Mouse (Mus musculus) kidney, embryonic 14.5 days (tissue): ENCODE measurements around the gene Nek8. TPM values are rescaled to one million over a fixed set of nuclear protein-coding genes. Genes with fewer than 3 reads are reported as not detected.
A peak's percentile ranks its signal among the peaks of the same experiment; 100 is the strongest.

Source experiments
- ATAC-seq: fragments of 200-750 bp; cut with Nextera tagmentation; 2 replicates; pipeline ENCODE4 v1.8.0; 2017; ENCODE audit warnings: moderate number of reproducible peaks, mild to moderate bottlenecking, moderate TSS enrichment, moderate library complexity; ENCODE audit not compliant: low FRiP score, low TSS enrichment
- H3K27ac ChIP-seq: fragments of 300-500 bp; sonication (generic); 2 replicates; pipeline ENCODE4 v1.5.1; 2014; ENCODE audit warnings: low read depth, mild to moderate bottlenecking, low read length, moderate library complexity, mixed read lengths
- H3K27me3 ChIP-seq: fragments of 300-500 bp; sonication (generic); 2 replicates; pipeline ENCODE4 v1.6.1; 2014; ENCODE audit warnings: mild to moderate bottlenecking, low read length; ENCODE audit not compliant: control insufficient read depth, insufficient read depth
- H3K36me3 ChIP-seq: fragments of 300-500 bp; sonication (generic); 2 replicates; pipeline ENCODE4 v1.6.1; 2014; ENCODE audit warnings: low read length, mixed read lengths; ENCODE audit not compliant: control insufficient read depth, insufficient read depth
- H3K4me1 ChIP-seq: fragments of 300-500 bp; sonication (generic); 2 replicates; pipeline ENCODE4 v1.6.1; 2014; ENCODE audit warnings: low read length, mixed read lengths; ENCODE audit not compliant: control insufficient read depth, insufficient read depth
- H3K4me2 ChIP-seq: fragments of 300-500 bp; sonication (generic); replicated peaks from 2 replicates; pipeline ENCODE4 v1.6.1; 2014; ENCODE audit warnings: low read depth, mild to moderate bottlenecking, low read length
- H3K4me3 ChIP-seq: fragments of 300-500 bp; sonication (generic); 2 replicates; pipeline ENCODE4 v1.5.1; 2014; ENCODE audit warnings: mild to moderate bottlenecking, low read length
- H3K9ac ChIP-seq: fragments of 300-500 bp; sonication (generic); 2 replicates; pipeline ENCODE4 v1.6.1; 2014; ENCODE audit warnings: low read depth, mild to moderate bottlenecking, low read length, moderate library complexity
- H3K9me3 ChIP-seq: fragments of 300-500 bp; sonication (generic); 2 replicates; pipeline ENCODE4 v1.6.1; 2016; ENCODE audit warnings: low read length; ENCODE audit not compliant: control insufficient read depth
- WGBS: fragments of 180-500 bp; shearing (Covaris S2); extraction: QIAGEN DNeasy Blood & Tissue Kit; methylation state at CpG from one replicate; pipeline ENCODE4 v1.1.7; 2014; 5-methylcytosine and 5-hydroxymethylcytosine counted together
- polyA plus RNA-seq: library from polyadenylated mRNA; unstranded; fragments of >200 nt; fragmentation: Nextera tagmentation; extraction: Ambion mirVana; gene quantifications from 2 replicates; pipeline ENCODE4 v1.2.1, GENCODE M21; 2014

Nek8 gene
- 15.8 and 20.6 TPM in 2 replicates for polyA plus RNA-seq

- Histone ChIP-seq H3K9ac (peak within 1 kb of the TSS; percentile 60), H3K4me1 (peaks cover 23% of the 10 kb centered on the region), H3K4me3 (peak within 1 kb of the TSS; percentile 60), H3K36me3 (peaks cover 27% of the 10 kb centered on the region), H3K4me2 (peak within 1 kb of the TSS; percentile 59), H3K9me3 (no peaks in the 10 kb centered on the region), H3K27me3 (no peaks in the 10 kb centered on the region), H3K27ac (peak within 1 kb of the TSS; percentile 98)
- under 1% methylated on average over 32 of the region's 32 CpGs for WGBS
- ATAC-seq, result peak; percentile 65
Measured at GRCm38 (mm10) chr11:78176402-78176862, at the start of gene Nek8, which contains the start of gene Tlcd1. Gene Nek8 (minus strand): TSS chr11:78176675. Gene Tlcd1 (plus strand): TSS chr11:78176711.

GRCm38 (mm10) chr11:78223586-78223985 is 47.1 kb upstream of the Nek8 start:
- Histone ChIP-seq H3K4me3 (no peak overlapping the region), H3K36me3 (peaks cover 98% of the 10 kb centered on the region), H3K27me3 (no peaks in the 10 kb centered on the region), H3K9ac (no peak overlapping the region), H3K4me2 (no peak overlapping the region), H3K9me3 (no peaks in the 10 kb centered on the region), H3K27ac (no peak overlapping the region), H3K4me1 (no peaks in the 10 kb centered on the region)
- 88% methylated on average over 4 of the region's 4 CpGs for WGBS
- no peak for ATAC-seq

- WGBS, result 78% methylated on average over 11 of the region's 11 CpGs
- peaks cover 95% of the 10 kb centered on the region for H3K36me3 ChIP-seq
Measured at GRCm38 (mm10) chr11:78215709-78216317, 39.3 kb upstream of the Nek8 start.

DNA sequence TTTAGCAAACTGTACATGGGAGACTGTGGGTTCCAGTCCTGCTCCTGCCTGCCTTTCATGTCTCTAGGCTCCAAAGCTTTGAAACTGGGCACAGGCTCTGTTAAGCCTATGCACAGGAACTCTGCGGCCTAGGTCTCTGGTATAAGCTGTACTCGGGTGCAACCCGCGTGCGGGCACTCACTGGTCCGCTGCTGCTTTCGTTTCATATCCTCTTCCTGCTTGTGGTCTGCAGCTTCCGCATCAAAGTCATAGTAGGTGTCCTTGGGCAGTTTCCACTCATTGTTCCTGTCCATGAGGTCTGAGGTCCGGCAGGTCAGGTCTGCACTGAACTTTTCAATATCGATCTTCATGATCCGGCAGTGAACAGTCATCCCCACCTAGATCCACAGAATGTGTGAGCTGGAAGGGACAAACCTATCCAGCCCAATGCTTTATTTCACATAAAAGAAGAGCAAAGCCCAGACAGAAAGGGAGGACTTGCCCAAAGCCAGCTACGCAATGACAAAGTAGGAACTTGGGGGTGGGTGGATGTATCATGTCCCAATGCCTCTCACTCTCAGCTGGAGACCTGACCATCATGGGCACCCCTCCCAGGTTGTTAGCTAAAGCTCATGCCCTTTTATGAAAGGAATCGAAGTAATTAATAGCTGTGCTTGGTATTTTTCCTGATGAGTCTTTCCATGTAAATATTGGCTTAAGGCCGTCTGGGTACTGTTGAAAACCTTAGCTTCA is 36.8 kb upstream of the Nek8 start:
- Histone ChIP-seq H3K9me3 (no peaks in the 10 kb centered on the region), H3K4me1 (no peaks in the 10 kb centered on the region), H3K9ac (no peak overlapping the region), H3K4me2 (no peak overlapping the region), H3K36me3 (peaks cover 94% of the 10 kb centered on the region), H3K27me3 (no peaks in the 10 kb centered on the region), H3K27ac (no peak overlapping the region), H3K4me3 (no peak overlapping the region)
- WGBS, result 96% methylated on average over 14 of the region's 14 CpGs
- ATAC-seq, result no peak

More at GRCm38 (mm10) chr11:78215709-78216317, 39.3 kb upstream of the Nek8 start:
- Histone ChIP-seq H3K4me3 (no peak overlapping the region), H3K9me3 (no peaks in the 10 kb centered on the region), H3K27me3 (no peaks in the 10 kb centered on the region), H3K27ac (no peak overlapping the region), H3K9ac (no peak overlapping the region), H3K4me2 (no peak overlapping the region), H3K4me1 (no peaks in the 10 kb centered on the region)
- ATAC-seq, result no peak

- Histone ChIP-seq H3K27me3 (no peaks in the 10 kb centered on the region), H3K9me3 (no peaks in the 10 kb centered on the region), H3K4me1 (no peaks in the 10 kb centered on the region), H3K27ac (no peak overlapping the region), H3K4me3 (no peak overlapping the region), H3K4me2 (no peak overlapping the region), H3K36me3 (peaks cover 96% of the 10 kb centered on the region), H3K9ac (no peak overlapping the region)
- no peak for ATAC-seq
- WGBS, result 89% methylated on average over 5 of the region's 5 CpGs
Measured at GRCm38 (mm10) chr11:78211513-78211912, 35.0 kb upstream of the Nek8 start.

DNA sequence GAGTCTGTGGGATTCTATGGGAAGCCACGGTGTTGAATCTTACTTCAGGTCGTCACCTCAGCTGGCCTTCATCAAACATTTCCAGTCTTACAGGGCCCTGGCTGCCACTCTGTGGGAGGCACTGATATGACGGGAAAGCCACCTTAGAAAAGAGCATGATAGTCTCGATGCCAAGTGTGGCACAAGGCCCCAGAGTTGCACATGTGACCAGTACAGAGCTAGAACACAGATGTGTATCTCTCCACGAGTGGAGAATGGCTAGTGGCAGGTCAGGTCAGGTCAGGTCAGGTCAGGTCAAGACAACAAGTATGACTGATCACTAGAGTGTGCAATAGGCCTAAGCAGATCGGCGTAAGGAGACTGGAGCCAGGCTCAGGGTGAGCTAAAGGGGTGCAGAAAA is 34.1 kb upstream of the Nek8 start:
- Histone ChIP-seq H3K27ac (no peak overlapping the region), H3K4me3 (no peak overlapping the region), H3K36me3 (peaks cover 92% of the 10 kb centered on the region), H3K4me2 (no peak overlapping the region), H3K9me3 (no peaks in the 10 kb centered on the region), H3K9ac (0 out of 2 replicates have a peak overlapping the region, but pooled peaks have one; percentile 12), H3K4me1 (peaks cover 7% of the 10 kb centered on the region), H3K27me3 (no peaks in the 10 kb centered on the region)
- 62% methylated on average over 7 of the region's 7 CpGs for WGBS
- no peak for ATAC-seq

DNA sequence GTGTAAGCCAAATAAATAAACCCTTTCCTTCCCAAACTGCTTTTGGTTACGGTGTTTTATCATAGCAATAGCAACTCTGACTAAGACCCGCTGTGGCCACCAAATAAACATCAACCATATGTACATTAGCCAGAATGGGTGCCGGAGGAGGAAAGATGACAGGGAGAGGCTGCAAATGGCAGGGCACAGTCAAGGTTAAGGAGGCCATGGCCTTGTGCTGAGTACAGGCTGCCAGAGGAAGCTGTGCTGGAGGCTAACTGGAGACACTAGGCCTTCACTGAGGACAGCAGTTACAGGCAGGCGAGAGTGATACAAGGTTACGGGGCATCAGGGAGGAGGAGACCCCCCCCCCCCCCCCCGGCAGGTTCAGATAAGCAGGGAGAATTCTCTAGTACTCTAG is 33.4 kb upstream of the Nek8 start:
- H3K4me2 ChIP-seq, result no peak overlapping the region
- H3K4me1 ChIP-seq, result peaks cover 9% of the 10 kb centered on the region
- peaks cover 90% of the 10 kb centered on the region for H3K36me3 ChIP-seq
- H3K4me3 ChIP-seq, result no peak overlapping the region
- H3K9ac ChIP-seq, result 0 out of 2 replicates have a peak overlapping the region, but pooled peaks have one; percentile 12
- ATAC-seq, result no peak
- 94% methylated on average over 6 of the region's 6 CpGs for WGBS
- H3K27me3 ChIP-seq, result no peaks in the 10 kb centered on the region
- H3K27ac ChIP-seq, result no peak overlapping the region
- H3K9me3 ChIP-seq, result no peaks in the 10 kb centered on the region

GRCm38 (mm10) chr11:78207190-78207589 is 30.7 kb upstream of the Nek8 start:
- peaks cover 69% of the 10 kb centered on the region for H3K36me3 ChIP-seq
- H3K4me3 ChIP-seq, result no peak overlapping the region
- WGBS, result 84% methylated on average over 7 of the region's 7 CpGs
- H3K27me3 ChIP-seq, result no peaks in the 10 kb centered on the region
- no peak overlapping the region for H3K9ac ChIP-seq
- no peak for ATAC-seq
- no peak overlapping the region for H3K27ac ChIP-seq
- no peak overlapping the region for H3K4me2 ChIP-seq
- no peaks in the 10 kb centered on the region for H3K9me3 ChIP-seq
- peaks cover 9% of the 10 kb centered on the region for H3K4me1 ChIP-seq
